Mouse (Mus musculus): Measurements from ENCODE around the gene Dohh. TPM values are rescaled to one million over a fixed set of nuclear protein-coding genes. Genes with fewer than 3 reads are reported as not detected.

The Dohh gene
- total RNA-seq, 2 experiments from 2014 or later = 52.0 to 56.2 TPM

GRCm38 (mm10) chr10:81400371-81401204, 16.4 kb downstream of the Dohh start:
- DNase-seq (ENCODE audit: low spot score) = no peak
- intact Hi-C loops (cut with DNase I) = no loop called here

- DNase-seq (ENCODE audit: low spot score) = no peak
- intact Hi-C loops (cut with DNase I) = no loop called here
Measured at GRCm38 (mm10) chr10:81401205-81401520, 16.9 kb downstream of the Dohh start.

DNA sequence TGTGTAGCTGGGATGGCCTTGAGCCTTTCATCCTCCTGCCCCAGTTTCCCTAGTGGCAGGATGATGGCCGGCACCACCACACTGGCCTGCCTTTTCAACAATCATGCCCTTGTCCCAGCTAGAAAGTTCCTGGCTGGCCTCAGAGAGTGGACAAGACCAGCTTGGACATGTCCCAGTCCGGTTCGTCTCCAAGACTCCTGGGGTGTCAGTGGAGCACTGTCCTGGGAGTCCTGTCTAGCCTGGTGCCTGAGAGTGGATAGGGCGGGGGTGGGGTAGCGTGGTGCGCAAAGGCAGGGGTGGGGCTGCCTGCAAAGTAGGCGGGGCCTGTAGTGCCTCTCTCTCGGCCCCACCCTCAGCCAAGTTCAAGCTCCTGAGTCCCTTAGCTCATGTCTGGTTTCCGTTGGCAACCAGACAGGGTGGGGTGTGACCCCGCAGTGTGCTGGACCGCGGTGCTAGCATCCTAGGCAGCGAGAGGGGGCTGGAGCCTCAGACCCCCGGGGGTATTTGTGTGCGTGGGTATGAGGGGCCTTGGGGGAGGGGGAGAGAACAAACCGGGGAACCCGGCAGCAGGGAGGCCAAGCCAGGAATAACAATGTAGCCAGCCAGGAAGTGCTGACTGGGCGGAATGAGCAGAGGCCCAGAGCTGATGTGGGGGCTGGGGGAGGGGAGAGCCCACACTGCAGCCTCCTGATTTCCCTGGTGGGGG, 17.4 kb downstream of the Dohh start:
- DNase-seq (ENCODE audit: low spot score) = peak; percentile 80
- intact Hi-C loops (cut with DNase I) = no loop called here

GRCm38 (mm10) chr10:81402227-81402765, 18.1 kb downstream of the Dohh start:
- no peak for DNase-seq (ENCODE audit: low spot score)
- intact Hi-C loops (cut with DNase I) = no loop called here

GRCm38 (mm10) chr10:81403511-81403910, 19.3 kb downstream of the Dohh start:
- intact Hi-C loops (cut with DNase I) = no loop called here
- no peak for DNase-seq (ENCODE audit: low spot score)

DNA sequence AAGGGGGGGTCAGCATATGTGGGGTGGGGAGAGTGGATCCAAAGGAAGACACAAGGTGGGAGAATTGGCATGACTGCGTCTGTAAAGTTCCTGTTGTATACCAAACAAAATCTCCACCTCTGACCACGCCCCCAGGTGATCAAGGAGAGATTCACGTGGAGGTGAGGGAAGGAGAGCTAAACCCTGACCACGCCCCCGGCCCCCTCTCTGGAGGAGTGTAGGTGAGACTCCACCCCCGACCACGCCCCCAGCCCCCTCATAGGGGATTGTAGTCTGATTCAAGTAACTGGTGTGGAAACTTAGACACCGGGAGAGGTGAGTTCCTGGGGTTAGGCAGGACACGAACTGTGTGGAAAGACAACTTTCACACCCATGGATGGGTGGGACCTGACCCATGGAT, 19.9 kb downstream of the Dohh start:
- no peak for DNase-seq (ENCODE audit: low spot score)
- intact Hi-C loops (cut with DNase I) = loop anchor here (2.0 kb wide), 1 partner anchor 75 kb away; the partner anchor contains the start of gene Tbxa2r

DNA sequence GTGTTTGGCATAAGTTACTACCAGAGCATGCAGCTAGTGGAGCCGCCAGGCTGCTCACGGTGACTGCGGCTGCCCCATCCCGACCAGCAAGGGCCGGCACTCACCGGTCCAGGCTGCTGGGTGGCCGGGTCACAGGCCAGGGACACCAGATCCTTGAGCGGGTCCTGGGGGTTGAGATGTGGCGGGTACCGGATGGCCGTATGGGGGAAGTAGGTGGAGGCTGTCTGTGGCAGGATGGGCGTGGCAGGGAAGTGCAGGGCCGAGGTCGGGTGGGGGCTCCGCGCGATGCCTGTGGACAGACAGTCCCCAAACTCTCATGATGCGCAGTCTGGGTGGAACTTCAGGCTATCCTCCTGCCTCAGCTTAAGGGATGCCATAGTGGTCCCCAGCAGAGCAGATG, 20.5 kb downstream of the Dohh start:
- intact Hi-C loops (cut with DNase I) = loop anchor here (2.0 to 5.0 kb wide), 2 partner anchors 76 to 138 kb away; partner anchors contain the start of gene Tbxa2r
- DNase-seq (ENCODE audit: low spot score) = no peak

GRCm38 (mm10) chr10:81405588-81406201, 21.5 kb downstream of the Dohh start:
- no peak for DNase-seq (ENCODE audit: low spot score)
- intact Hi-C loops (cut with DNase I) = loop anchor here (2.0 to 5.0 kb wide), 2 partner anchors 77 to 137 kb away; partner anchors contain the start of gene Tbxa2r

- DNase-seq (ENCODE audit: low spot score) = no peak
- intact Hi-C loops (cut with DNase I) = loop anchor here (5.0 kb wide), 1 partner anchor 136 kb away; no protein-coding TSS in a partner anchor
Measured at GRCm38 (mm10) chr10:81406504-81407440, 22.5 kb downstream of the Dohh start.

DNA sequence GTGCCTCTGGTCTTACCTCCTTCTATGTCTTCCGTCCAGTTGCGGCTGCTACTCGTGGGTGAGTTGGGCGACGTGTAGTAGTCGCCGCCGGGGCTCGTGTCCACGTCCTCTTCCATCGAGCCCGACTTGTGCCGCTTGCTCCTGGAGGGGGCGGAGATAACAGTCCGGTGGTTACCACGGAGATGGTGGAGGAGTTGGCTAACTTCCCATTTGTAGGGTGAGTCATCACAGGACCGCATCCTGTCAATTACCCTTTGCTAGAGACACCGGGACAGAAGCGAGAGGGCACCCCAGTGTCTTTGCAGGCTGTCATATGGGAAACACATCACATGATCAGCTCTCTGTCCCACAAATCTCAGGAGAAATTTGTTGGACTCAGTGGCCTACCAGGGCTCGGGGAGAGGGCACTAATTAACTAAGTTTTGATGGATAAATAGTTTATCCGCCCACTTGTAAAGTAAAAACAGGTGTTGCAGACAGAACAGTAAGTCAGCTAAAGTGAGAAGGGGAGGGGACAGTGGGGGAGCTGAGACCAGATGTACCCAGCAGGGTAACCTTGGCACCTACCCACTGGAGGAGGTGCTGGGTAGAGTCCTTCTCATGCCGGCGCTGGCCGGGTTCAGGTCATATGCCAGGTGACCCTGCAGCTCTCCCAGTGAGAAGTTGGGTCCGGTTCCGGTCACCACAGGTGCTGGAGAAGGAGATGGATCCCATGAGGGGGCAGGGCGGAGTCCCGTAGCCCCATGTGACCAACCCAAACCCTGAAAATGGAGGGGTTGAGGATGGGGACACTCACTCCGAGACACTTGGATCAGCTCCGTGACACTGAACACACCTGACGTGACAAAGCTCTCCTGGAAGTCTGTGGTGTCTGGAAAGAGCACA, 23.6 kb downstream of the Dohh start:
- peak; percentile 83 for DNase-seq (ENCODE audit: low spot score)
- intact Hi-C loops (cut with DNase I) = loop anchor here (5.0 kb wide), 1 partner anchor 135 kb away; no protein-coding TSS in a partner anchor

- no peak for DNase-seq (ENCODE audit: low spot score)
- intact Hi-C loops (cut with DNase I) = loop anchor here (5.0 kb wide), 1 partner anchor 134 kb away; no protein-coding TSS in a partner anchor
Measured at GRCm38 (mm10) chr10:81408424-81408729, 24.1 kb downstream of the Dohh start.

DNA sequence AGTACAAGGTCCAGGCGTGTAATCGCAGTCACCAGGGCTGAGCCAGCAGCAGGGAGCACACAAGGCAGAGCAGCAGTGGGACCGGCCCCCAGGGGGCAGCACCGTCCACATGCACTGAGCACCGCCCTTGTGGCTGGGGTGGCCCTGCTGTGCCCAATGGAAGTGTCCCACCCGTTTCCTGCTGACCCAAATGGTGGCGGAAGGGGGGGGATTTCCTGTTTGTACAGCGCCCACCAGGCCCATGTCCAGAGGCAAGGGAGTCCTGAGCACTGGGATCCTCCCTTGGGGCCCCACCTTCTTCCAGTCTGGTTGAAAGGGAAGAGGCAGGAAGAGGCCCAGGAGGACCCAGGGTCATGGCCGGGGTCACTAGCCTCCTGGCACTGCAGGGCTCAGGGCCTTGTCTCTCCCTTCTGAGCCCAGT, 24.7 kb downstream of the Dohh start:
- DNase-seq (ENCODE audit: low spot score) = peak; percentile 88
- intact Hi-C loops (cut with DNase I) = loop anchor here (5.0 kb wide), 1 partner anchor 133 kb away; no protein-coding TSS in a partner anchor

DNA sequence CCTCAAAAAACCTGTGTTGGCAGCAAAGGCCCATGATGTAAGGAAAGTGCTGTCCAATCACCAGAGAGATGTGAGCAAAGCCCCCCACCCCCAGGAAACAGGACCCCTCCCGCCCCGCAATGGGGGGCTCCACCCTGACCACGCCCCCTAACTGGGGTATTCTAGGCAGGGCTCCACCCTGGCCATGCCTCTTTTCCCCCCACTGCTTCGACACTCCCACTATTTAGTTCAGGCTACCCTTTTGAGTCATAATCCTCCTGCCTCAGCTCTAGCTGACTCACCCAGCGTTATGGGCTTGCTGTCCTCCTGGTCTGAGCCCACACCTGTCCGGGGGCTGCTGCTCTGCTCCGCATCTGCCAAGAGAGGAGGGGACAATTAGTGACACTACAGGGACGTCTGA, 25.1 kb downstream of the Dohh start:
- no peak for DNase-seq (ENCODE audit: low spot score)
- intact Hi-C loops (cut with DNase I) = loop anchor here (5.0 kb wide), 1 partner anchor 133 kb away; no protein-coding TSS in a partner anchor

- intact Hi-C loops (cut with DNase I) = no loop called here
- DNase-seq (ENCODE audit: low spot score) = no peak
Measured at GRCm38 (mm10) chr10:81410350-81410749, 26.1 kb downstream of the Dohh start.

DNA sequence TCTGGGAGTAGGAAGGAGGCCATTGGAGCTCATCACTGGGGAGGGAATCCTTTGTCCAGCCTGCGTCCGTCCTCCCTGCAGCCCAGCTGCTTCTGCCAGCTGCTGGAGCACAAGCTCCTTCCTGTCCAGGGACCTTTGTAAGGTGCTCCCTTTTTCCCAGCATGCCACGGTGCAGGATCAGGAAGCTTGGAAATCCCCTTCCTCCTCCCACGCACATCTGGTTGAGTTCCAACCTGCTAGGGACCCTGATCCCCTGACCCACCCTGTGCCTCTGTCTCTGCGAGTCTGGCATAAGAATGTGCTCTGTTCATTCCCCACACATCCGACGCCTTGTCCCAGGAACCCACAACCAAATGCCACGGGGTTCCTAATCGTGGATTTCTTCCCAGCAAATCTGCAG, 26.8 kb downstream of the Dohh start:
- DNase-seq (ENCODE audit: low spot score) = no peak
- intact Hi-C loops (cut with DNase I) = no loop called here

DNA sequence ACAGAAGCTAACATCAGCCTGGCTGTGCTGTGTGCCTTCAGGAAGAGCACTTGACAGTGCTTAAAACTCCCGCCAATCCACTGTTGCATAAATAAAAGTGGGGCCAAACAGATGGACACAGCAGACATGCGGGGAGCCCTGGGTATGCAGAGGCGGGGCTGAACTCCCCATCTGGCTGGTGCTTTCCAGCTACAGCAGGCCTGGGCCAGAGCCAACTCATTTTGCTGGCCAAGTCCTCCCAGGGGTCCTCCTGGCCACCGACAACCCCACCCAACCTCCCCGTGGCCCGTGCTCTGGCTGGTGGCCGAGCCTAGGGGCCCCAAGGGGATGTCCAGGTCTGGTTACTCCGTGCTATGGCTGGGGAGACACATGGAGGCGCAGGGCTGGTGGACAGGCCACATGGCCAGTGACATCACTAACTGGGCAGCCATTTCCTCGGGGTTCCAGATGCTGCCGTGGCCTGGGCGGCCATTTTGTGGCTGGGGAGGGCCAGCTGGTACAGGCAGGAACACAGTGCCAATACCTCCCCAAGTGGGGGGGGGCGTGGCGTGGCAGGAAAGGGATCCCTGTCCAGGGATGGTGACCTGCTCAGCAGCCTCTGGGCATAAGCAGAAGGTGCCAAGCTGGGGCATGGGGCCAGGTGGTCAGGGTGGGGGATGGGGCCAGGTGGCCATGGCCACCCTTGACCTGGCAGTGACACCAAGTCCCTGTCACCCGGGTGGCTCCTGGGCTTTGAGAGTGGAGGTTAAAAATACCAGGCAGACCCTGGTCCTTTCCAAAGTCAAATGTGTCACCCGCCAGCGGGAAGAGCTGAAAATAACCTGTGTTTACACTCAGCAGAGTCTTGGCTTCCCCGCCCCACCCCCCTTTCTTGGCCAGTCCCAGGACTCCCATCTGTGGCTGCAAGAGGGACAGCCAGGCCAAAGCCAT, 27.5 kb downstream of the Dohh start:
- intact Hi-C loops (cut with DNase I) = loop anchor here (1.0 kb wide), 1 partner anchor 19 kb away; no protein-coding TSS in a partner anchor
- DNase-seq (ENCODE audit: low spot score) = peak; percentile 96

All from heart, postnatal 25 days (tissue).